ENCODE assay signal across 9 mouse cellular contexts in the genomic region with DNA sequence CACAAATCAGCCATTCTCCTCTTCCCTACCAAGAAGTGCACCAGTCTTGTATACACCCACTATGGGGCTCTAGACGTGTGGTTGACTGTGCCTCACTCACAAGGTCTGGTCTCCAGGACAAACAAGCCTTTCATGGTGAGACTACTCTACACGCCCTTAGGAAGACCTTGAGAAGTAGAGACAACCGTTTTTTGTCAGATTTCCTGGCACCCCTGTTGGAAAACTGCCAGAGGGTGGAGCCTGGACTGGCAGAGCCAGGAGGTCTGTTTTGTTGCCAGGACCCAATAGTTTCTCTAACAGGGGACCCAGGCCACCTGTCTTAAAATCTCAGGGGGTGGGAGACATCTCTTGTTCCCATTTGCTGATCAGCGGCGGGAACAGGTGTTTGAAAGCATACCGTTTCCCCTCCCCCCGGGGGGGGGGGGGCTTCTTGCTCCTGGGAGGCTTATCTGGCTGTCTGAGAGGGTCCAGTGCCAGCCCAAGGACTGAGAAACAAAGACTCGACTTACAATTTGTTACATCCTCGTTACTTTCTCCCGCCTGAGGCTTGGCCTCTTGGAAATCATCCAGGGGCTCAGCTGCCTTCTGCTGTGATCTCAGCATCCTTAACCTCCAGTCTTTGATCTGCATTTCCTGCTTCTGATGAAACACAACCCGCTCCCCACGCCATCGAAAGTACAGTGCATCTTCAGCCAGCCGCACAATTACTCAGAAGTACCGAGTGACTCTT.
DNase-seq lines count a peak whose midpoint lies in the region; ATAC-seq lines count a peak whose summit lies in the region.
"Had no signal": no experiment of that assay in that cellular context is flagged by ENCODE, and none has a peak within 500 bp of the region (broad histone marks: within the 10 kb centered on the region; RNA-seq: fewer than 3 reads in every experiment).

No protein-coding gene starts in this region.

- 23% methylated on average over 15 of the region's 15 CpGs for WGBS in heart, embryonic 15.5 days
- 13% methylated on average over 15 of the region's 15 CpGs for WGBS in forebrain, embryonic 16.5 days

- no peak for DNase-seq in heart, adult 8-10 months (ENCODE audit: low spot score)
- peak; percentile 23 for DNase-seq in right cerebral cortex, adult 2 months (ENCODE audit: low spot score in 2 of 2)
- DNase-seq in right cerebral cortex, postnatal 25 days = no peak
- peak; percentile 36 for DNase-seq in ovary, postnatal 36 days (ENCODE audit: low spot score)
- no peak for DNase-seq in gastrocnemius, postnatal 10 days
- no peak for DNase-seq in urinary bladder, postnatal 10 days (ENCODE audit: low spot score)

- H3K9ac ChIP-seq in heart, embryonic 15.5 days = no peak overlapping the region
- no peak overlapping the region for H3K9ac ChIP-seq in forebrain, embryonic 16.5 days (replicated peaks; ENCODE audit: low read depth, low read length)
- H3K9ac ChIP-seq: limb, embryonic 12.5 days had no signal

- no peaks in the 10 kb centered on the region for H3K36me3 ChIP-seq in heart, embryonic 15.5 days
- no peaks in the 10 kb centered on the region for H3K36me3 ChIP-seq in forebrain, embryonic 16.5 days (ENCODE audit: control insufficient read depth, insufficient read depth)
- H3K36me3 ChIP-seq: limb, embryonic 12.5 days had no signal

- H3K4me2 ChIP-seq in heart, embryonic 15.5 days = peak overlapping the region; percentile 6; the same call in 1 of the 2 replicates
- H3K4me2 ChIP-seq in forebrain, embryonic 16.5 days (ENCODE audit: low read length) = 0 out of 2 replicates have a peak overlapping the region, but pooled peaks have one; percentile 1
- H3K4me2 ChIP-seq: limb, embryonic 12.5 days had no signal

- ATAC-seq in heart, embryonic 15.5 days (replicated peaks; ENCODE audit: insufficient number of reproducible peaks, insufficient read depth, low FRiP score, low read depth) = no peak
- peak; percentile 31; the same call in 1 of the 2 replicates for ATAC-seq in forebrain, embryonic 16.5 days

- H3K9me3 ChIP-seq in heart, embryonic 15.5 days (replicated peaks) = no peaks in the 10 kb centered on the region
- peaks cover 5% of the 10 kb centered on the region; the same call in 1 of the 2 replicates for H3K9me3 ChIP-seq in forebrain, embryonic 16.5 days (ENCODE audit: control insufficient read depth, low read length)
- H3K9me3 ChIP-seq: limb, embryonic 12.5 days had no signal

- peaks cover 13% of the 10 kb centered on the region for H3K4me1 ChIP-seq in heart, embryonic 15.5 days (replicated peaks)
- peaks cover 11% of the 10 kb centered on the region for H3K4me1 ChIP-seq in forebrain, embryonic 16.5 days (replicated peaks; ENCODE audit: control insufficient read depth, insufficient read depth, low read length)

- no peaks in the 10 kb centered on the region for H3K27me3 ChIP-seq in heart, embryonic 15.5 days
- no peaks in the 10 kb centered on the region for H3K27me3 ChIP-seq in forebrain, embryonic 16.5 days (replicated peaks; ENCODE audit: control insufficient read depth, insufficient read depth, low read length)
- H3K27me3 ChIP-seq: limb, embryonic 12.5 days had no signal

- H3K4me3 ChIP-seq in heart, embryonic 15.5 days = no peak overlapping the region
- no peak overlapping the region for H3K4me3 ChIP-seq in forebrain, embryonic 16.5 days (replicated peaks; ENCODE audit: low read length)
- H3K4me3 ChIP-seq: limb, embryonic 12.5 days had no signal

- H3K27ac ChIP-seq in heart, embryonic 15.5 days = no peak overlapping the region
- no peak overlapping the region for H3K27ac ChIP-seq in forebrain, embryonic 16.5 days (ENCODE audit: low read length)
- H3K27ac ChIP-seq: limb, embryonic 12.5 days had no signal

Comparison
In these comparisons a context has a peak if more than half of its experiments do, and no peak if none do; other contexts are left out.
1. DNase-seq: peak in right cerebral cortex, adult 2 months (2 of 2) and ovary, postnatal 36 days (single experiment); none in heart, adult 8-10 months (single experiment), right cerebral cortex, postnatal 25 days (single experiment), gastrocnemius, postnatal 10 days (single experiment) and urinary bladder, postnatal 10 days (single experiment).